Mouse (Mus musculus): ENCODE data around the gene Arl4a. TPM values are rescaled to one million over a fixed set of nuclear protein-coding genes. Genes with fewer than 3 reads are reported as not detected.
A peak's percentile ranks its signal among the peaks of the same experiment; 100 is the strongest.

Arl4a gene
- 44.8 and 48.4 TPM in 2 replicates for polyA plus RNA-seq (2015; fragmentation: Nextera tagmentation; extraction: Ambion mirVana)

DNA sequence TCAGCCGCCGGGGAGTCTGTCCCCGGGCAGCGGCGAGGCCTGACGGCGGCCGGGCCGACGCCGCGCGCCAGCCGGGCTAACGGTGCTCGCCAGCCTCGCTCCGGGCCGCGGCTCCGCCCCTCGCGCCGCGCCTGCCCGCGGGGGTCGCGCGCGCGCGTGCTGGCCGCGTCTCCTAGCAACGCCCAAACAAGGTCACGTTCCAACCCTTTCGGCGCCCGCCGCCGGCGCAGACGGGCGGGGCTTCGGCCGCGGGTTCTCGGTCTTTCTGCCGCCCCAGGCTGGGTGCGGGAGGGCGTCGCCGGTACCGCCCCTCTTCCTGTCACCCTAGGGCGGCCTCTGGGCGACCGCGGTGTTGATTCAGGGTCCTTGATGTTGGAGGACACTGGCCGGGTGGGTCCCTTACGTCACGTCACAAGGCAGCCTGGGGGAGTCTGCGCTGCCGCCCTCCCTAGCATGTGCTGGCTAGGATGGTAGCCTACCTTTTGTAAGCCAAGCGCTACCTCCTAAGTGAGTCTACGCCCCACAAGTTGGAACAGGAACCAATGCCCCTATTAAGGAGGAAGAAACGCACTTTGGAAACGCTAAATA lies at the start of gene Arl4a:
Gene Arl4a, minus strand, starts transcription at position 150 of the 588 bp plus-strand sequence.
- Histone ChIP-seq H3K4me1 (peaks cover 7% of the 10 kb centered on the region; the same call in 1 of the 2 replicates), H3K9ac (peak within 1 kb of the TSS; percentile 75), H3K4me3 (replicated peaks) (peak within 1 kb of the TSS; percentile 92), H3K4me2 (peak within 1 kb of the TSS; percentile 69), H3K9me3 (replicated peaks) (no peaks in the 10 kb centered on the region), H3K27ac (peak within 1 kb of the TSS; percentile 94), H3K27me3 (peaks cover 2% of the 10 kb centered on the region; the same call in 1 of the 2 replicates), H3K36me3 (no peaks in the 10 kb centered on the region)
- 0% methylated on average over 57 of the region's 68 CpGs for whole genome bisulfite sequencing
- ATAC-seq (replicated peaks; ENCODE audit: low FRiP score), result peak; percentile 89

DNA sequence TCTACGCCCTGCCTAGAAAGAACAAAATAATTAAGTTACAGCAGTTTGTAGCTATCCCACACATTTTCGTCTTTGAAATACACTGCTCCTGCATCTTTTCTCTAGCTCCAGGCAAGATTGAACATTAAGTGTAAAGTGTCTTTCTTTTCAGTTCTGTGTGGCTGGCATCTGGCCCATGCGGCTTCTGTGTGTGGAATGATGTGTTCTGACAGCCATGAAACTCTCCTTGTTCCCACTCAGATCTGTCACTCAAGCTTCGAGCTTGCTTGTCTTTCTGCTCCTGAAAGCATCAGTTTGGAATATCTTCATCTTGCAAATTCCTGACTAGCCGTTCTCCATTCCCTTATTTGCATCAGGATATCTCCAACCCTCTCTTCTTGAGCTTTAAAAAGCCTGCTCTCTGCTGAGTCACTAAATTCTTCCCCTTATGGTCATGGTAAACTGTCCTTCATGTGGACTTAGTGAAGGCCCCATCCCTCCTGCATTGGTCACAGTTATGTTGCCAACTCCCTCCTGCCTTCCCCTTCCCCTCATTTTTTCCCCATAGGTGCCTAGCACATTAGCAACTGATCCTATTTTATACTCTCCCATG lies 48.0 kb upstream of the Arl4a start:
- no peaks in the 10 kb centered on the region for H3K27me3 ChIP-seq
- no peak overlapping the region for H3K4me3 ChIP-seq (replicated peaks)
- no peaks in the 10 kb centered on the region for H3K4me1 ChIP-seq
- no peaks in the 10 kb centered on the region for H3K9me3 ChIP-seq (replicated peaks)
- no peak overlapping the region for H3K9ac ChIP-seq
- WGBS, result 80% methylated on average over 5 of the region's 5 CpGs
- H3K36me3 ChIP-seq, result no peaks in the 10 kb centered on the region
- H3K4me2 ChIP-seq, result no peak overlapping the region
- no peak overlapping the region for H3K27ac ChIP-seq
- no peak for ATAC-seq (replicated peaks; ENCODE audit: low FRiP score)

DNA sequence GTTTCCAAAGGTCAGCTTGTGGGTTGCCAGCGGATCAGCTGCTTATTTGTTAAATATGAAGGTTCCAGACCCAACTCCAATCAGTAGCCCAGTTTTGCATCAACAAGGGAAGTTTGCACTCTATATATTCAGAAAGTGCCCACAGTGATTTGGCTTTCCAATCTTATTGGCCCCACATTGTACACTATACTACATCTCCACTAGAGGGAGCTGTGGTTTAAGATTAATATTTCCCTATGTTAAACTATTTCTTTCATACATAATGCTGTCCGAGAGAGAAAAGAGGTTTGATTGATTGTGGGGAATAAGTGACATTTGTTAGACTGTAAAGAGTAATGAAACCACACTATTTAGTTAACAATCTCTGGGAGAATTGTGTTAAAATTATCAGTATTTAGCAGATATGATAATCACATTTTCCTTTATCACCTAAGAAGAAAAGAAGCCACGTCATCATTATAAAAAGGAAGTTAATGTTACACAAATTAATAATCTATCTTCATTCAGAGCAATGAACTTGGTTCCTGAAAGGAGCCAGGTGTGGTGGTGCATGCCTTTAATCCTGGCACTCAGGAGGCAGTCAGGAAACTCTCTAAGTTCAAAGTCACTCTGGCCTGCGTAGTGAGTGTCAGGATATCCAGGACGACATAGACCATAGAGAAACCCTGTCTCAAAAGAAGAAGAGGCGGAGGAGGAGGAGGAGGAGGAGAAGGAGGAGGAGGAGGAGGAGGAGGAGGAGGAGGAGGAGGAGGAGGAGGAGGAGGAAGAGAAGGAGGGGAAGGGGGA lies 44.8 kb upstream of the Arl4a start:
- 45% methylated on average over 5 of the region's 6 CpGs for WGBS
- H3K36me3 ChIP-seq, result no peaks in the 10 kb centered on the region
- H3K4me3 ChIP-seq (replicated peaks), result no peak overlapping the region
- no peak overlapping the region for H3K4me2 ChIP-seq
- no peaks in the 10 kb centered on the region for H3K27me3 ChIP-seq
- ATAC-seq (replicated peaks; ENCODE audit: low FRiP score), result no peak
- no peaks in the 10 kb centered on the region for H3K4me1 ChIP-seq
- H3K27ac ChIP-seq, result no peak overlapping the region
- H3K9me3 ChIP-seq (replicated peaks), result no peaks in the 10 kb centered on the region
- H3K9ac ChIP-seq, result no peak overlapping the region

DNA sequence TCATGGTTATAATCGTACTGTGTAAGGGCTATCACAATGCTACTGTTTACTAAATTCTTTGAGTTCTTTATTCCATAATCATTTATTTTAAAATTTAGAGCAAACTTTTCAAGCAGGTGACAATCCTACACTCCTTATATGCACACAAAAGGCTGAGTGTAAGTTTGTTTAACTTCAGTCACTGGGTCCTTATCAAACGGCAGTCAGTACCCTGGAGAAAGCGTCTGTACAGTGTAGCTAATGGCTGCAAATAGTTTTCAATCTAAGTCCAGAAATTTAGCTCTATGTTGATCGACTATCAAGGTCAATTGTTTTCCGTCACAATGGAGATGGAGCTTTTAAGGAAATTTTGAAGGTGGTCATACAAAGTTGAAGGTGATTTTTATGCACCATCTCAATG lies 44.2 kb upstream of the Arl4a start:
- Histone ChIP-seq H3K4me1 (no peaks in the 10 kb centered on the region), H3K9ac (no peak overlapping the region), H3K36me3 (no peaks in the 10 kb centered on the region), H3K9me3 (replicated peaks) (no peaks in the 10 kb centered on the region), H3K27ac (no peak overlapping the region), H3K27me3 (no peaks in the 10 kb centered on the region), H3K4me2 (no peak overlapping the region), H3K4me3 (replicated peaks) (no peak overlapping the region)
- 78% methylated on average over 5 of the region's 5 CpGs for WGBS
- no peak for ATAC-seq (replicated peaks; ENCODE audit: low FRiP score)

DNA sequence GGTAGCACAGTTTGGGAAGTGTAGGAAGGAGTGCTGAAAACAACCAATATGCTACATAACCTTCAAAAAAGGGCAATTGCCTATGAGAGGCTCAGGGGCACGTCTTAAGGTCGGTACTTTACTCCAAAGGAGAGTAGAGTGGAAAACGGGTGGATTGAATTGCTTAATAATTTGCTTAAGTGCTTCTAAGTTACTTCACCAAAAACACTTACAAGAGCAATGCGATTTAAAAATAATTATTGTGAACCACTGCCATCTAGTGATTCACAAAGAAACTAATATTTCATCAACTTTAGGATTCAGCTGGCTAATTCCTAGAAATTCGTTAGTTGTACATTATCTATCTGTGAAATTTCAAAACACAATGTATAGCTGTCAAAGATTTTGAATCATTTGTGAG lies 35.8 kb upstream of the Arl4a start:
- no peak overlapping the region for H3K4me3 ChIP-seq (replicated peaks)
- no peaks in the 10 kb centered on the region for H3K27me3 ChIP-seq
- no peak overlapping the region for H3K4me2 ChIP-seq
- H3K9ac ChIP-seq, result no peak overlapping the region
- no peak for ATAC-seq (replicated peaks; ENCODE audit: low FRiP score)
- H3K36me3 ChIP-seq, result no peaks in the 10 kb centered on the region
- WGBS, result 58% methylated on average over 5 of the region's 5 CpGs
- H3K9me3 ChIP-seq (replicated peaks), result no peaks in the 10 kb centered on the region
- H3K27ac ChIP-seq, result no peak overlapping the region
- H3K4me1 ChIP-seq, result no peaks in the 10 kb centered on the region

DNA sequence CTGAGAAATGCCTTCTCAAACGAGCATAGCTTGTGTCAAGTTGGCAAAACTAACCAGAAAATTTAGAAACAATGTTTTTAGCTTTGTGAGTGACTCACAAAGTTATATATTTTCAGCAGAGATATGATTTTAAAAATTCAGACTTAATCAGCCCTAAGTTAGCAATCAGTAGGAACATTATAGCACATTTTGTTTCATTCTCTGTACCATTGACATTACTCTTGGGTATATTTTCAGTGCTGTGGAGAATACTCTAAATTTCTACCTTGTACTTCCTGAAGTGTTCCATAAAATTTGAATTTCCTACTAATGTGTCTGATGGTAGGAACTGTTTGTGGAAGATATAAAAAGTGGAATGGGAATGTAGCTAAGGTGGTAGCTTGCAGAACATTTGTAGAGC lies 9.2 kb upstream of the Arl4a start:
- Histone ChIP-seq H3K4me3 (replicated peaks) (no peak overlapping the region), H3K4me1 (no peaks in the 10 kb centered on the region), H3K36me3 (no peaks in the 10 kb centered on the region), H3K4me2 (no peak overlapping the region), H3K27ac (no peak overlapping the region), H3K9ac (no peak overlapping the region), H3K27me3 (no peaks in the 10 kb centered on the region), H3K9me3 (replicated peaks) (no peaks in the 10 kb centered on the region)
- WGBS, result 58% methylated on average over 1 of the region's 1 CpGs
- no peak for ATAC-seq (replicated peaks; ENCODE audit: low FRiP score)

DNA sequence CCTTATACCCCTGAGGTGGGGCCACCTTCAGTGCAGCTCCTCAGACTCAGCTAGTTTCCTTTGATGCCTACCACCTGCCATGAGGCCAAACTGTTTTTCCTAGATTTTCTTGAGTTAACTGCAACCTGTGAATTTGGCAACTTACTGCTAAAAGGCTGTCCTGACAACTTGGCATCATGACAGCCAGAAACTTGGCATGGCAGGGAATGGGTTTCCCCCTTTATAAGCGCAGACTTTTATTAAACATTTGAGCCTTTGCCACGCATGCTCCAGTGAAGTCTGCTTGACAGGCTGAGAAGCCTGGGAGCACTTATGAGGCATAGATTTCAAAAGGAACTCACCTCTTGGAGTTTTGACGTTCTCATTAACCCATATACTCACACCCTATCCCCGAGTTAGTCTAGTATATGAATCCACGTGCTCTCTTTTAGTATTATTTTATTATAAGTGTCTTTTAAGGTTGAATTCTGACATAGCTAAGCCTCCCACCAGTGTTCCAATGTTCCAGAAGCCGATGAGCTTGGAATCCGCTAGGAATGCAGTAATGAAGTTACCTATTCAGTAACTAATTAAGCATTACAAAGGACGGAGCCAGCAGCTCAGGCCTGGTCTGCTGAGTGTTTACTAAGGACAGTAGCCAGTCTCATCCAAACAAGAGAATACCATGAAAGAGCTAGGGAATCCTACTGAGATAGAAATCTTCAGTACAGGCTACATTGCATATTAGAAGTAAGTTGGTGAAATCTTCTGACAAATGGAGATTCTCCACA lies 6.2 kb upstream of the Arl4a start:
- H3K27ac ChIP-seq, result no peak overlapping the region
- ATAC-seq (replicated peaks; ENCODE audit: low FRiP score), result no peak
- no peak overlapping the region for H3K4me3 ChIP-seq (replicated peaks)
- H3K4me1 ChIP-seq, result no peaks in the 10 kb centered on the region
- no peak overlapping the region for H3K9ac ChIP-seq
- no peak overlapping the region for H3K4me2 ChIP-seq
- WGBS, result 81% methylated on average over 8 of the region's 8 CpGs
- no peaks in the 10 kb centered on the region for H3K9me3 ChIP-seq (replicated peaks)
- peaks cover 2% of the 10 kb centered on the region; the same call in 1 of the 2 replicates for H3K27me3 ChIP-seq
- H3K36me3 ChIP-seq, result no peaks in the 10 kb centered on the region

DNA sequence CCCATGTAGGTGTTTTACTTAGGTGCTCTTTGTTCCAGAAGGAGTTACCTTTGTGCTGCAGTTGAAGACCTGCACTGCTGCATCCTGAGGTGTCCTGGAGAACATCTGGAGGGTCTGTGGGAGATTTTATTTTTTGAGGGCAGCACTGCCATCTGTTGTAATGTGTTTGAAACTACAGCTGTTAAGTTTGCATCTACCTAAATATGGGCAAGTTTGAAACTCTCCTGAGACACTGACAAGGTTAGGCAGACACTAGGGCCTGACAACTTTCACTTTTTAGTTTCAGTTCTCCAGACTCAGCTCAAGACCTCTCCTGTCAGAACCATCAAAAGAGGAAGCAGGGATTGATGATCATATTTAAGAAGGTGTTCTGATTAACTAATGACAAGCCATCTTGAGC lies 2.2 kb upstream of the Arl4a start:
- Histone ChIP-seq H3K27me3 (peaks cover 2% of the 10 kb centered on the region; the same call in 1 of the 2 replicates), H3K27ac (no peak overlapping the region), H3K36me3 (no peaks in the 10 kb centered on the region), H3K4me2 (no peak overlapping the region), H3K9me3 (replicated peaks) (no peaks in the 10 kb centered on the region), H3K4me1 (peaks cover 7% of the 10 kb centered on the region; the same call in 1 of the 2 replicates), H3K9ac (no peak overlapping the region), H3K4me3 (replicated peaks) (no peak overlapping the region)
- ATAC-seq (replicated peaks; ENCODE audit: low FRiP score), result no peak

DNA sequence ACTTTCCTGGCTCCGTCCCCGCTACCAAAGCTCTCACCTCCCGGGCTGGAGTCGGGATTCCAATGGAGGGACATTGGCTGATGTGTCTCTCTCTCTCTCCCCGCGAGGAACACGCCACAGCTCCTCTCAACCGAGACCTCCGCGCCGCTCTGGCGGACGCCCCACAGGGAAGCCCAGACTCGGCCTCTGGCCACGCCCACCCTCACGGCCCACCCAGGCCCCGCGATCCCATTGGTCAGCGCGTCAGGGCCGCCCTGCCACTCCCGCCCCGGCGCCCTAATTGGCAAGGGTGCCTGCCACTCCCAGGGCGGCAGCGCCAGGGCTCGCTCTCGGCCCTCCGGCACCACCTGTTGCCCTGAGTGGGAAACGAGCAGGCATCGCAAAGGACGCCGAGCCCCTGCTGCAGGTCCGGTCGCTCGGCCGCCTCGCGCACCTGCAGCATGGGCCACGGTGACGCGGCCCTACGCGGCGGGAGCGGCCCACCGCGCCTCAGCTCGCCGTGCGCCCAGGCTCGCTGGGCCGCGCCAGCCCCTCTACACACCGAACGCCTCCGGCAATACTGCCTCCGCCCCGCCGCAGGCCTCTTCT lies 505 bp downstream of the Arl4a start:
- peak overlapping the region; percentile 69 for H3K4me2 ChIP-seq
- WGBS, result 1% methylated on average over 59 of the region's 60 CpGs
- ATAC-seq (replicated peaks; ENCODE audit: low FRiP score), result peak; percentile 99
- no peaks in the 10 kb centered on the region for H3K9me3 ChIP-seq (replicated peaks)
- H3K36me3 ChIP-seq, result 0 out of 2 replicates have a peak, but pooled peaks cover 2% of the 10 kb centered on the region
- peaks cover 7% of the 10 kb centered on the region; the same call in 1 of the 2 replicates for H3K4me1 ChIP-seq
- H3K4me3 ChIP-seq (replicated peaks), result peak overlapping the region; percentile 92
- H3K27ac ChIP-seq, result peak overlapping the region; percentile 94
- H3K27me3 ChIP-seq, result peaks cover 2% of the 10 kb centered on the region; the same call in 1 of the 2 replicates
- H3K9ac ChIP-seq, result peak overlapping the region; percentile 75

DNA sequence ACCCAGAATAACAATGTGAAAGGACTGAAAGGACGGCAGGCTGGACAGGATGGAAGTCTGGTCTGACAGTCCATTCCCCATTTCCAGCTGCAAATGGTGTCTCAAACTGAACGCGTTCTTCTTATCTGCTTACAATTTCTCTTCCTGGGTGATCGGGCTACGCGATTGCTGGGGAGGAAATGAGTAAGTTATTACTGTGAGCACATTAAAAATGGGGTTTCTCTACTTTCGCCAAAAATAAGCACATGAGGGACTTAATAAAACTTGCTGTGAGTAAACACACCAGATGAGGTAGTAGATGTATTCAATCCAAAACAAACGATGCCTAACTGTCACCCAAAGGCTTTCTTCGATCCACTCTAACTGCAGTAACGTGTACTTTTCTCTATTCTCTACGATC lies 1.2 kb downstream of the Arl4a start:
- H3K27me3 ChIP-seq, result peaks cover 2% of the 10 kb centered on the region; the same call in 1 of the 2 replicates
- H3K36me3 ChIP-seq, result 0 out of 2 replicates have a peak, but pooled peaks cover 4% of the 10 kb centered on the region
- ATAC-seq (replicated peaks; ENCODE audit: low FRiP score), result no peak
- peak overlapping the region; percentile 69 for H3K4me2 ChIP-seq
- 2% methylated on average over 11 of the region's 11 CpGs for WGBS
- peaks cover 7% of the 10 kb centered on the region; the same call in 1 of the 2 replicates for H3K4me1 ChIP-seq
- no peaks in the 10 kb centered on the region for H3K9me3 ChIP-seq (replicated peaks)
- H3K9ac ChIP-seq, result peak overlapping the region; percentile 64
- peak overlapping the region; percentile 94 for H3K27ac ChIP-seq
- H3K4me3 ChIP-seq (replicated peaks), result peak overlapping the region; percentile 92

DNA sequence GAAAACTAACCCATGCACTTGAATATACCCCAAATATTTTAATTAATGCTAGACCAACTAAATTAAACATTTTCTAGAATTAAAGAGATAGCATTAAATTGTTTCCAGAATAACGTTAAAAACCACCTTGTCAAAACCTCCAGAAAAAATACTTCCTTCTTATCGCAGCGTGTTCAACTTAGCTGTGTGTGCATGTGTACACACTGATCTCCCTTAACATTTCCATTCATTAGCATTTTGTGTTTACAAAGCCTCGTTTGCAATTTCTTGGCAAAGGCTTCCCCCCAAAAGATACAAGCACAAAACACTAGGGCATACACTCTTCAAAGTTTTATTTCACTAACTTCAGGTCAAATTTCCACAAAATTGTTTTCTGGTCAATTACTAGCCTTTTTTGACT lies 2.3 kb downstream of the Arl4a start:
- H3K4me2 ChIP-seq, result peak overlapping the region; percentile 69
- H3K9ac ChIP-seq, result no peak overlapping the region
- peak overlapping the region; percentile 92 for H3K4me3 ChIP-seq (replicated peaks)
- peaks cover 2% of the 10 kb centered on the region; the same call in 1 of the 2 replicates for H3K27me3 ChIP-seq
- peaks cover 7% of the 10 kb centered on the region; the same call in 1 of the 2 replicates for H3K4me1 ChIP-seq
- no peak overlapping the region for H3K27ac ChIP-seq
- H3K9me3 ChIP-seq (replicated peaks), result no peaks in the 10 kb centered on the region
- 85% methylated on average over 4 of the region's 4 CpGs for WGBS
- H3K36me3 ChIP-seq, result 0 out of 2 replicates have a peak, but pooled peaks cover 4% of the 10 kb centered on the region
- no peak for ATAC-seq (replicated peaks; ENCODE audit: low FRiP score)
